Mouse (Mus musculus) lung, embryonic 14.5 days (tissue): ENCODE data around the gene Rtl4. TPM values are rescaled to one million over a fixed set of nuclear protein-coding genes. Genes with fewer than 3 reads are reported as not detected.

Experiments used
- ATAC-seq: fragments of 200-750 bp; cut with Nextera tagmentation; 2 replicates; pipeline ENCODE4 v1.8.0; 2017; ENCODE audit warnings: mild to moderate bottlenecking, moderate TSS enrichment, moderate library complexity; ENCODE audit not compliant: insufficient read depth
- DNase-seq: peaks from one replicate; pipeline ENCODE4 v3.0.0-alpha.2; 2015
- H3K27ac ChIP-seq: fragments of 300-500 bp; sonication (generic); 2 replicates; pipeline ENCODE4 v1.5.1; 2014; ENCODE audit warnings: low read depth, mild to moderate bottlenecking, moderate library complexity
- H3K27me3 ChIP-seq: fragments of 300-500 bp; sonication (generic); 2 replicates; pipeline ENCODE4 v1.6.1; 2014; ENCODE audit warnings: low read length, control low read depth; ENCODE audit not compliant: insufficient read depth
- H3K36me3 ChIP-seq: fragments of 300-500 bp; sonication (generic); 2 replicates; pipeline ENCODE4 v1.6.1; 2014; ENCODE audit warnings: control low read depth; ENCODE audit not compliant: insufficient read depth
- H3K4me1 ChIP-seq: fragments of 300-500 bp; sonication (generic); 2 replicates; pipeline ENCODE4 v1.6.1; 2014; ENCODE audit warnings: antibody characterized with exemption, control low read depth; ENCODE audit not compliant: insufficient read depth
- H3K4me2 ChIP-seq: fragments of 300-500 bp; sonication (generic); 2 replicates; pipeline ENCODE4 v1.6.1; 2014; ENCODE audit warnings: mild to moderate bottlenecking
- H3K4me3 ChIP-seq: fragments of 300-500 bp; sonication (generic); 2 replicates; pipeline ENCODE4 v1.5.1; 2014; ENCODE audit warnings: low read depth, low read length
- H3K9ac ChIP-seq: fragments of 300-500 bp; sonication (generic); 2 replicates; pipeline ENCODE4 v1.6.1; 2014
- H3K9me3 ChIP-seq: fragments of 300-500 bp; sonication (generic); 2 replicates; pipeline ENCODE4 v1.6.1; 2016; ENCODE audit warnings: low read depth, low read length, control low read depth
- CTCF ChIP-seq: IDR thresholded peaks from 2 replicates; pipeline ENCODE4 v1.5.1; 2016; ENCODE audit warnings: antibody characterized with exemption, low read depth
- WGBS: fragments of 180-500 bp; shearing (Covaris S2); extraction: QIAGEN DNeasy Blood & Tissue Kit; methylation state at CpG from one replicate; pipeline ENCODE4 v1.1.7; 2014; 5-methylcytosine and 5-hydroxymethylcytosine counted together
- polyA plus RNA-seq: library from polyadenylated mRNA; unstranded; fragments of >200 nt; fragmentation: Nextera tagmentation; extraction: Ambion mirVana; gene quantifications from 2 replicates; pipeline ENCODE4 v1.2.1, GENCODE M21; 2014

Gene Rtl4
- polyA plus RNA-seq: 0.07 and 0.12 TPM in 2 replicates

DNA sequence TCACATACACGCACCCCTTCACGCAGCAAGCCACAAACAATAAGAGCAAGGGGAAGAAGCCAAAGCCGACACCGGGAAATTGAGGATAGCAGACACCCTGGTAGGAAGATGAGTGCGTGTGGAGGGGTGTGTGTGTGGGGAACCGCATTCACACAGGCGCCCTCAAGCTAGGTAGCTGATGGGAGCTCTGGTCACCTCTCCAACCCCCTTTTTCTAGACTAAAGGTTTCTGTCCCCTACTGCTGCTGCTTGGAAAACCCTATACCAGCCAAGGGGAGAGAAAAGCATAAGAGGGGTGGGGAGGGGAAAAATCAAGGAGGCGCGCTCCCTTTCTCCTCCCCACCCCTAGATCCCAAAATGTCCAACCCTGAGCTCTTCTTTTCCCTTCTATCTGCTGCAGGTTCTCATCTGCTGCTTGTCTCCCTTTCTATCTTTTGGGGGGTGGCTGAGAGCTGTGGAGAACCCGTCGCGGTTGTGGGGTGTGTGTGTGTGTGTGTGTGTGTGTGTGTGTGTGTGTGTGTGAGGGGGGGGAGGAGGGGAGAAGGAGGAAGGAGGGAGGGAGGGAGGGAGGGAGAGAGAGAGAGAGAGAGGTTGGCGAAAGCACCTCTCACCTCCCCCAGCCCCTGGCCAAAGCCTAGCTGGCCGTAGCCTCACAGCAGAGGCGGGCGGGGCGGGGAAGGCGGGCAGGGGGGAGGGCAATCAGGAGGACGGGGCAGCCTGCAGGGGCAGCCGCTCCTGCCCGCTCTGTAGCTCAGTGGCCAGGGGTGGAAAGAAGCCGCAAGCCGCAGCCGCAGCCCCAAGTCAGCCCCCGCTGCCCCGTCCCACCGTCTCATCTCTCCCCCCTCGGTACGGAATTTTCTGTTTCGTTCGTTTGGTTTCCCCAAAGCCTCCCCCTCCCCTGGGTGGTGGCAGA, at the start of gene Rtl4:
Gene Rtl4 (plus strand): TSS at position 701 of the 912 bp plus-strand sequence.
- ATAC-seq (peak; percentile 83; the same call in 1 of the 2 replicates), DNase-seq (no peak)
- H3K9ac ChIP-seq: peak within 1 kb of the TSS; percentile 37; the same call in 1 of the 2 replicates
- H3K4me1 ChIP-seq: no peaks in the 10 kb centered on the region
- H3K27me3 ChIP-seq: peaks cover 15% of the 10 kb centered on the region
- TF ChIP-seq CTCF: no peak
- H3K4me2 ChIP-seq: peak within 1 kb of the TSS; percentile 66
- H3K9me3 ChIP-seq: no peaks in the 10 kb centered on the region
- WGBS: 21% methylated on average over 23 of the region's 31 CpGs
- H3K36me3 ChIP-seq: no peaks in the 10 kb centered on the region
- H3K4me3 ChIP-seq: peak within 1 kb of the TSS; percentile 42
- H3K27ac ChIP-seq: no peak within 1 kb of the TSS

DNA sequence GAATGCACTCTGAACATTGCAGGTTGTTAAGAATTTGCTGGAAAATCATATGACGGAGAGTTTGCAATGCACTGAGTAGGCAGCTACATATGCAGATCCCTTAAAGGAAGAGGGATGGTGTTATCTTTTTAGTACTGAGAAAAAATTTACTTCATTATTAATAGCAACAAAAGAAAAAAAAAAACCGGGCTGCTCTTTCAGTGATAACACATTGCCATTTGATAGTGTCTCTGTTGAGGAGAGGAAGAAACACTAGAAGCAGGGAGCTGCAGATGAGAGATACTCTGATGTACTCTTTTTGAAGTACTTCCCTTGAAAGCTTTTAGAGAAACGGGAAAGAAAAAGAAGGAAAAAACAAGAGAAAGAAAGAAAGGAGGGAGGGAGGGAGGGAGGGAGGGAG, 44.0 kb upstream of the Rtl4 start:
- DNase-seq: no peak
- TF ChIP-seq CTCF: no peak
- Histone ChIP-seq H3K4me2 (no peak overlapping the region), H3K9ac (no peak overlapping the region), H3K27me3 (no peaks in the 10 kb centered on the region), H3K4me1 (no peaks in the 10 kb centered on the region), H3K4me3 (no peak overlapping the region), H3K9me3 (no peaks in the 10 kb centered on the region), H3K27ac (no peak overlapping the region), H3K36me3 (no peaks in the 10 kb centered on the region)
- WGBS: 49% methylated on average over 2 of the region's 3 CpGs
- ATAC-seq: no peak

DNA sequence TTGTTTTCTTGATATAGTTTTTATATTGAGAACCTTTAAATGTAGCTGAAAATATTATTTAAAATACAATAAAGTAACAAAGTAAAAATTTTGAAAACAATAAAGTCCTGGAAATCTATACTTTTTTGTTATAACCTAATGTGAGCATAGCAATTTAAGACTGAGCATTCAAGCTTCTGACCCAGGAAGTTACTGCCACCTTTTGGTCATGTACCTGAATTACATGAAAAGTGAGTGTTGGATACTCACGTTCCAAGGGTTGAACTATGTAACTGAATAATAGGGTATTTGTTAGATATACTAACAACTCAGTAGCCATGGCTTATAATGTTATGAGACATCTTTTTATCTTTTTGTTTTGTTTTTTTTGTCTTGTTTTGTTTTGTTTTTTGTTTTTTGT, 43.3 kb upstream of the Rtl4 start:
- Histone ChIP-seq H3K27ac (no peak overlapping the region), H3K4me3 (no peak overlapping the region), H3K4me1 (no peaks in the 10 kb centered on the region), H3K36me3 (no peaks in the 10 kb centered on the region), H3K9ac (no peak overlapping the region), H3K27me3 (no peaks in the 10 kb centered on the region), H3K4me2 (no peak overlapping the region), H3K9me3 (no peaks in the 10 kb centered on the region)
- WGBS: 42% methylated on average over 1 of the region's 1 CpGs
- peak; percentile 37 for TF ChIP-seq CTCF
- DNase-seq: peak; percentile 23
- no peak for ATAC-seq

DNA sequence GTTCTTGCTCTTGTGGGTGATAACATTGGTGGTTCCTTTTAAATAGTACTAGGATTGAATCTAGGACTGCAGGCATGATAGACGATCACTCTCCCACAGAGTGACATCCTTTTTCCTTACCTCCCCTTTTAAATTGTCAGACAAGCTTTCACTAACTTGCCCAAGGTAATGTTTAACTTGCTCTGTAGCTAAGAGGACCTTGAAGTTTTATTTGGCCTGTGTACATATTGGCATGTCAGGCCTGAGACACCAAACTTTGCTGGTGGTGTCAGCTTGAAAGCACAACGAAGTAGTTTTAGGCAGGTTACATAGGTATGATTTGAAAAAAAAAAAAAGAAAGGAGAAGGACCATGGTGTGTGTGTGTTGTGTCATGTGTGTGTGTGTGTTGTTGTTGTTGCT, 36.5 kb upstream of the Rtl4 start:
- no peaks in the 10 kb centered on the region for H3K9me3 ChIP-seq
- H3K4me1 ChIP-seq: no peaks in the 10 kb centered on the region
- H3K27me3 ChIP-seq: no peaks in the 10 kb centered on the region
- H3K27ac ChIP-seq: no peak overlapping the region
- no peak for ATAC-seq
- H3K4me3 ChIP-seq: no peak overlapping the region
- WGBS: 48% methylated on average over 2 of the region's 2 CpGs
- H3K36me3 ChIP-seq: no peaks in the 10 kb centered on the region
- H3K4me2 ChIP-seq: no peak overlapping the region
- no peak overlapping the region for H3K9ac ChIP-seq
- no peak for TF ChIP-seq CTCF
- no peak for DNase-seq

DNA sequence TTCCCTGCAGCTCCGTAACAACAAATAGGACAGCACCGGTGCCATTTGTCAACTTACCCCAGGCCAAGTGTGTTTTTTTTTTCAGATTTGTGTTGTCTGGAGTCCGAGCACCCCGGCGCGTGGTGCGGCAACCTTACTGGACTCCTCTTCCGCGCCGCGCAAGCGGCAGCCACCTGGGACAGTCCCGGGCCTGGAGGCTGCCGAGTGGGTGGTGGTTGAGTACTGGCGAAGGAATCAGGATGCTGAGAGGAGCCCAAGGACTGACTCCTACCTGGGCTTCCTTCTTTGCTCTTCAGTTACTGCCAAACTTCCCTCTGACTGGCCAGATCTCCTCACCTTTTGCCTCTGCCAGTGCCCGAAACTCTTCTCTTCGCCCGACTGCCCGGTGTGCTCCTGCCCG, 965 bp upstream of the Rtl4 start:
- peaks cover 15% of the 10 kb centered on the region for H3K27me3 ChIP-seq
- no peaks in the 10 kb centered on the region for H3K4me1 ChIP-seq
- no peak overlapping the region for H3K27ac ChIP-seq
- no peaks in the 10 kb centered on the region for H3K9me3 ChIP-seq
- ATAC-seq (no peak), DNase-seq (no peak)
- H3K9ac ChIP-seq: no peak overlapping the region
- H3K36me3 ChIP-seq: no peaks in the 10 kb centered on the region
- peak overlapping the region; percentile 42; the same call in 1 of the 2 replicates for H3K4me3 ChIP-seq
- no peak for TF ChIP-seq CTCF
- WGBS: 23% methylated on average over 19 of the region's 20 CpGs
- peak overlapping the region; percentile 66 for H3K4me2 ChIP-seq

DNA sequence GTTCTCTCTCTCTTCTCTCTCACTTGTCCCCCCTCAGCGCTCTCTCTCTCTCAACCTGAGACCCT, 733 bp upstream of the Rtl4 start, which contains the start of gene Trpc5:
Gene Trpc5 (minus strand): TSS at position 39 of the 65 bp plus-strand sequence.
- Histone ChIP-seq H3K27ac (no peak within 1 kb of the TSS), H3K36me3 (no peaks in the 10 kb centered on the region), H3K9me3 (no peaks in the 10 kb centered on the region), H3K4me1 (no peaks in the 10 kb centered on the region), H3K9ac (peak within 1 kb of the TSS; percentile 37; the same call in 1 of the 2 replicates), H3K4me3 (peak within 1 kb of the TSS; percentile 42), H3K4me2 (peak within 1 kb of the TSS; percentile 66), H3K27me3 (peaks cover 15% of the 10 kb centered on the region)
- TF ChIP-seq CTCF: no peak
- 15% methylated on average over 1 of the region's 1 CpGs for WGBS
- DNase-seq (no peak), ATAC-seq (no peak)

DNA sequence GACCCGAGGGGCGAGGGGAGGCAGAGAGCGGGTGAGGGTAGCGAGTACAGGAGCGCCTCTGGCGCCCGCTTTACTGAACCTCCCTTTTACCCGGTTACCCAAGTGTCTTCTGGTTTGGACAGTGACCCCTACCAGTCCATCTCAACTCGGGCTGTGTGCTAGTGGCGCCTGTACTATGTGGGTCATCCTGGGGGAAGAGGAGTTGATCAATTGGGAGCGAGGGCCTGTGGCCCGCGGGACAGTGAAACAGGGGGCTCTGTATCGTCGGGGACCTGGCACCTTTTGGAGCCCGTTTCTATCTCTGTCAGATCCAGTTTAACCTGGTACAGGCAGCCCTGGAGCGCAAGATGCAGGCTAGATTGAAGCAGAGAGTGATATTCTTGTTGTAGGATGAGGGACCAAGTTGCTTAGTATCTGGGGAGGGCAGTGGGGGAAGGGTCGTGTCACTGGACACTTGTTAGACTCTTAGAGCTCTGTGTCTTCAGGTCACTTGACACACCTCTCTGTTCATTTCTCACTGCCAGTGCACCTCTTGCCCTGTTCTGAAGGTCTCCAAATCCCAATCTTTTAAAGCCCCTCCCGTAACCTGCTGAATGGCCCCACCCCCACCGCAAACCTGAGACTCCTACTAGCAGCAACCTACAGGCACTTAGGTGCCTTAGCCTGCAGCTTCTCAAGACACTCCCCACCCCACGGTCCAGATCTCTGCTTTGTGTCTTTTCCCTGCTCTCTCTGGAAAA, 582 bp downstream of the Rtl4 start:
- 13% methylated on average over 17 of the region's 21 CpGs for WGBS
- peak overlapping the region; percentile 42 for H3K4me3 ChIP-seq
- ATAC-seq: peak; percentile 78

More for the DNA sequence above, 582 bp downstream of the Rtl4 start:
- no peak for TF ChIP-seq CTCF
- no peaks in the 10 kb centered on the region for H3K4me1 ChIP-seq
- peaks cover 15% of the 10 kb centered on the region for H3K27me3 ChIP-seq
- peak overlapping the region; percentile 37; the same call in 1 of the 2 replicates for H3K9ac ChIP-seq
- no peaks in the 10 kb centered on the region for H3K9me3 ChIP-seq
- no peaks in the 10 kb centered on the region for H3K36me3 ChIP-seq
- H3K27ac ChIP-seq: no peak overlapping the region
- peak; percentile 6 for DNase-seq
- H3K4me2 ChIP-seq: peak overlapping the region; percentile 66
